Mouse (Mus musculus): Measurements from ENCODE around the gene Cntn1. TPM values are rescaled to one million over a fixed set of nuclear protein-coding genes. Genes with fewer than 3 reads are reported as not detected.
"Not testable (repeated sequence)": the region's sequence is repeated elsewhere in the genome, so short reads cannot be mapped to it uniquely, and the experiment has no call there.

Cntn1 gene
- total RNA-seq, 2 experiments from 2014 or later = not detected

DNA sequence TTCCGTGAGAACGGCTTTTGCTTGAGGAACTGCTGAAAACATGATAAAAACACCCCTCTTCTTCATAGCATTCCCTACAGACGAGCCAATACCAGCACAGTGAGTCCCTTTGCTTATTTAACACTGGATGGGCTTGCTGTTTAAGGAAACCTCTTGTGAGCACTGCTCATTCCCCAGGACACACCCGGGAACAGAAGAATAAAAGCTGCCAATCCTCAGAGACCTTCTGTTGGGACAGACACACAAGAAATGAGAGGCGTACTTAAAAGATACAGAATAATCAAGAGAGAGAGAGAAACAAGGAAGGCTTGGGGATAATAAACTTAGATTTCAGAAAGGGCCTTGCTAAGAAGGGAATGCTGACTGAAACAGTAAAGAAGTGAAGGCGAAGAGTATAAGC, 184.9 kb downstream of the Cntn1 start:
- no peak for ATAC-seq (replicated peaks; ENCODE audit: low FRiP score, poor library complexity, severe bottlenecking)

DNA sequence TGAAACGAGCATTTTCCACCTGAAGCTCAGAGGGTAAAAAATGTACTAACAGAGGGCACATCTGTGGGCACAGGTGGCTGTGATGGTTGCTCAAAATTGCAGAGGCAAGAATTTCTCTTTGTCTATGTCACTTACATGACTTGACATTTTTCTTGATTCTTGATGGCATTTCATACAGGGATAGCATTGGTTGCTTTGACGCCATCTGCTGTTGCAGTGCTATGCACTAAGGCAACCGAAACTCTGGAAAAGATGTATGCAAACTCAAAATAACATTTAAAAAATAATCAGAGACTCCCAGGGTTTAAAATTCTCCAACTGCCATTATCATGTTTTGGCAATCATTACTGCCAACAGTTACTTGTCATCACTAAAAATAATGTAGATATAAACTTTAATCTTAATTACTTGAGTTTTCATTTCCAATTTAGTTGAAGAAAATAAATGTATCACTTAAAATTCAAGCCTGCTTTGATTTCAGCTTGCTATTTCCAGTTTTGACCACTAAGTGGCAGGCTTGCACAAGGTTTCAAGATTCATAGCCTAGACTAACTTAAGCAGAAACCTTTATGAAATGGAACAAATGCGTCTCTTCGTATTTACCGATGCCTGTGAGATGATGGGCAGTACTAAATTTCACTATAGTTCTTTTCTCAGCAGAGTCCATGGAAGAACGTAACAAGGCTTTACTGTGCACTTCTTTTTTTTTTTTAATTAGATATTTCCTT, 214.2 kb downstream of the Cntn1 start:
- no peak for ATAC-seq (replicated peaks; ENCODE audit: low FRiP score, poor library complexity, severe bottlenecking)

DNA sequence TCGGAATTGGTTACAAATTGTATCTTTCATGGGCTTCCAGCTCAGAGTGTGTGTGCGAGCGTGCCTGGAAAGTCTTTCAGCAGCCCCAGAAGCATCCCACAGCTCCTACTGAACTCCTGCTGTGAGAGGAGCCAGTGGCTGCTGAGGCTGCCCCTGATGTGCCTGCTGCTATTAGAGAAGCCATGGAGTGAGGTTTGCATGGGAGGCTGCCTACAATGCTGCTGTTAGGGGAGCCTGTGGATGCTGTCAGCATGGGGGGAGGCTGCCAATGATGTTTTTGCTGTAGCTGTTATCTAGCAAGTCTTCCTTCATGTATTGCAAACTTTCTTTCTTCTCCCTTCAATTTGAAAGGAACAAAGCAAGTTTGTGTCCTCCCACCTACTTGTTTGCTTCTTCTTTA, 217.4 kb downstream of the Cntn1 start:
- ATAC-seq (replicated peaks; ENCODE audit: low FRiP score, poor library complexity, severe bottlenecking) = no peak

DNA sequence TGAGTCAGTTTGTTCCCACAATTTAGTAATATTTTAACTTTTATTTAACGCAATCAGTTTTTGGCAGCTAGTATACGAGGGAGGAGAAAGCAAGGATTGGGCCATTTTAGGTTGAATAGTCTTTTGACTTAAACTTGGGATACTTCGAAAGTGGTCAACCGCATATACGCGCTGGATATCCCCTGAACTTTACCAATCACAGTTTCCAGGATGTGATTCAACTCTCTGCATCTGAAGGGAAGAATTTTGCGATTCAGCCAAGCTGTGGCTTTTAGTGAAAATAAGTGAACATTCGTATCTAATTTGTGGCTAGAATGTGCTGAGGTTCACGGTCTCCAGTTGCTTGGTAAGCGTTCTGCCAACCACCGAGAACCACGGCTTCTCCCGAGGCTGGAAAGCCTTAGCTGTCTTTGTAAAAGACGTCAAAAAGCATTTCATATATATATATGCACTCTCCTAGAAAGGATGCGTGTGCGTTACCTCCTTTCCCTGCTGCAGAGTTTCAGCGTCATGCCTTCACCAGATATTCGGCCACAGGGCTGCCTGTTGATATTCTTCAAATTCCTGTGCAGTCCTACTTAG, 217.9 kb downstream of the Cntn1 start:
- no peak for ATAC-seq (replicated peaks; ENCODE audit: low FRiP score, poor library complexity, severe bottlenecking)

DNA sequence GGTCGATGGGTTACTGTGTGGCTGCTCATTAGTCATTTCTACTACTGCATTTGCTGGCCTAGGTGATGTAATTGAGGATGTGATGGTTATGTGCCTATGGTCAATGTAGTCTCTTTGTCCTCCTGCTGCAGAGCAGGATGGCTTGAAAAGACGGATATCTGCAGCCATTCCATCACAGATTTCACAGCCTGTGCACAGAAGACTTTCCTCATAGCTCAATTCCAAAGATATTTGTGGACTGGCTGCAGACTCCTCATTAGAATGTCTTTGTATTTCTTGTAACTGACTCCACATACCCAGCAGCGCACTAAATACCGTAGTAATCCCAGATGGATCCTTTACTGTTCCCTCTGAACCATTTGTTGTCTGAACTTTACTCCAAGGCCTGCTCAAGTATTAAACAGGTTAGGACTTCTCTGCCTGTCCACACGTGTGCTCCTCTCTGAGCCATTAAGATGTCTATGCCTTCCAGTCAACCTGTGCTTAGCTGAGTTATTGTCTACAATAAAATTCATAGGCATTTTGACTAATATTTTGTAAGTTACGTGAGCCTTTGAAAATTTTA, 220.9 kb downstream of the Cntn1 start:
- no peak for ATAC-seq (replicated peaks; ENCODE audit: low FRiP score, poor library complexity, severe bottlenecking)

DNA sequence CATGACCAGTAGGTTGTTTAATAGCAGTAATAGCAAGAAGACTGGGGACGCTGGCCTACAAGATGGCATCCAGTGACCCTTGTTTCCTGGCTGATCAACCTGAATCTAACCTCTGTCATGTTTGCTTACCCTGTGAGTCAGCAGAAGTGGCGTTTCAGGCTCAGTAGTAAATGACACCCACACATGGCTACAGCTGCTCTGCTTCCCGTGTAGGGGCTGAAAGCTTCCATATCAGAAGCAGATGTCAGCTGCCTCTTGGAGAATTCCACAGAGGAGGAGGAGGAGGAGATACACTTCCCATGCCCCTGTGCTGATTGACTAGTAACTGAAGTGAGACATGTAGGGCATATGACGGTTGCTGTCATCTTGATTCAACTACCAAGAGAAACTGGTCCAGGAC, 225.9 kb downstream of the Cntn1 start:
- no peak for ATAC-seq (replicated peaks; ENCODE audit: low FRiP score, poor library complexity, severe bottlenecking)

DNA sequence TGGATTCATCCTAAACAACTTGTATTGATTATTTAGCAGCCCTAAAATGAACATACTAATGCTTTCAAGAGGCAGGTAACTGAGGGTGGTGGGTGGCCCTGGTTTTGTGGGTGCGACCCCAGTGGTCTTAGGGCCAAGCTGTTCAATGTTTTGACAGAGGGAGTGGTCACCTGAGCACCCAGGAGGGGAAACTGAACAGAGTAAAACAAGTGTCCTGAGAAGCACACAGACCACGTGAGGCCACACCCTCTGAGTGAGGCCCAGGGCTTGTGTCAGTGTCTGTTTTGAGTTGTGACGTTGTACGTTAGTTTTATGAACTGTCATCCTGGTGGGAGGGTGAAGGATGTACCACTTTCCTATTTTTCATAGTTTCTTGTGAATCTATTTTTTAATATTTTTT, 227.0 kb downstream of the Cntn1 start:
- ATAC-seq (replicated peaks; ENCODE audit: low FRiP score, poor library complexity, severe bottlenecking) = no peak

DNA sequence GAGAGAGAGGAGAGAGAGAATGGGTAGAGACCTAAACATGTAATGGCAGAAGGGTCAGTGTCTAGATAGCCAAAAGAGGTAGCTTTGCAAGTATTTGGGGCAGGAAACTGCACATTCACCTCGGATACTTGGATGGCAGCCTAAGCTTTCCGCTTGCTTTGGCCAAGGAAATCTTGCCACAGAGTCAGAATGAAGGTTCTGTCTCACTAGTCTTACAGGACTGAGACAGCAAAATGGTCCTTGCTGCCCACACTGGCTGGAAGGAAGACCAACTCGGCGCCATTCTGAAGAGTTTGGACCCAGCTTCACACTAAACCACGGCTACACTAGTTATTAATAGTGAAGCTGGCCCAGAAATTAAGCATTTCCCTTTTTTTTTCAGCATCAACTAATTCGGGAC, 230.0 kb downstream of the Cntn1 start:
- ATAC-seq (replicated peaks; ENCODE audit: low FRiP score, poor library complexity, severe bottlenecking) = no peak

DNA sequence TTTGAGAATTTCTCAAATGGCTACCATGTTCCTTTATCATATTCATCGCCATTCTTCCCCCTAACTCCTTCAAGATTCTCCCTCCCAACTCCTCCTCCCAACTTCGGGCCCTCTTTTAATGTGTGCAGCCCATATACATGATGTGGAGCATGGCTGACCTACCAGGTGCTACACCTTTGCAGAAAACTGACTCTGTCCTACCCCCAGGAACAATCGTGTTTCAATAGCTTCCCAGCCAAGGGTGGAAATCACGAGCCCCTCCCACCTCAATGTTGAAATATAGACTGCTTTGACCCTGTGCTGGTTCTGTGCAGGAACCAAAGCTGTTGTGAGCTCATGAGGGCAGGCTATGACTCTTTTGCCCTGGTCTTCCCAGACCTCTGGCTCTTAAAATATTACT, 236.7 kb downstream of the Cntn1 start:
- ATAC-seq (replicated peaks; ENCODE audit: low FRiP score, poor library complexity, severe bottlenecking) = no peak

DNA sequence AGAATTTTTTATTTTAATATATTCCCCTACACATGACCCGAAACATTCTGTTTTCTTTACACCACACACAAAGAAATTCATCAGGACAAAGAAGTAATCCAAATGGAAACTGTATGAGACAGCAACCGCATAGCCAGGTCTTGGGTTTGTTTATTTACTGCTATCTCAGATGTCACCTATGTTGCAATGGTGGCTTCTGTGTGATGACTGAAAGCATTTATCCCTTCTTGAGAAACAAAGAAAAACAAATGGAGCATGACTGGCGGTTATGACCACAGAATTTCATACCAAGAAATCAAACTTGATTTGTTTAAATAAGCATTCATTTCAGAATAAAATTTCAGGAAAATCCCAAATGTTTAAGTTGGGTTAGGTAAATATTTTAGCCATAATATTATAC, 245.5 kb downstream of the Cntn1 start:
- ATAC-seq (replicated peaks; ENCODE audit: low FRiP score, poor library complexity, severe bottlenecking) = no peak

DNA sequence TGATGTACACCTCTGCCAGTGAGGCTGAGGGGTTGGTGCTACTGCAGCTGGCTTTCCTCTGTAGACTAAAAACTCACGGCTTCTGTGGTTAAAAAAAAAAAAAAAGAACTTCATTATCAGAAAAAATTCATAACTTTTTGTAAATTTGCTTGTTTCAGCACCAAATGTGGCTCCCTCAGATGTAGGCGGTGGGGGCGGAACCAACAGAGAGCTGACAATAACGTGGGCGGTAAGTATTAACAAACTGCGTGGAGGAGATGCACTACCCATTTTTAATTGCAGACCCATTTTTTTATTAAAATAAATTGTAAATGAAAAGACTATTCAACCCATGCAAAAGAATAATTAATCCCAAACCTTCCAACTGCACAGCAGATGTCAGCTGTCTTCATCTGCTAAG, 251.8 kb downstream of the Cntn1 start:
- no peak for ATAC-seq (replicated peaks; ENCODE audit: low FRiP score, poor library complexity, severe bottlenecking)

DNA sequence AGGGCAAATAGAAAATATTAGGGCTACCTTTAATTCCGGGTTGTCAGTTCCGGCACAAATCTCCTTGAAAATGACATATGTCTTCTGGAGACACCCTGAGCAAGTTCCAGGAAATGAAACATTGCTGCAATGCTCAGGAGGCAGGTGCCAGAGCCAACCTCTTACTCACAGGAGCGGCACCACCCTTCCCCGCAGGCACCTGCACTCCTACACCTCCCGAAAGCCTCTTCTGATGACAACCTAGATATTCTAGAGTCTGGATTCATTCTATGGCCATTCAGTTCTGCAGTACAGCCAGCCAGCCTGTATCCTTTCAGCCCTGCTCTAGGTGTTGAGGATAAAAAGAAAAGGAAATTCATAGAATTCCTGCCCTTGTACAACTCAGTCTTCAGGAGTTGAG, 253.3 kb downstream of the Cntn1 start:
- no peak for ATAC-seq (replicated peaks; ENCODE audit: low FRiP score, poor library complexity, severe bottlenecking)

DNA sequence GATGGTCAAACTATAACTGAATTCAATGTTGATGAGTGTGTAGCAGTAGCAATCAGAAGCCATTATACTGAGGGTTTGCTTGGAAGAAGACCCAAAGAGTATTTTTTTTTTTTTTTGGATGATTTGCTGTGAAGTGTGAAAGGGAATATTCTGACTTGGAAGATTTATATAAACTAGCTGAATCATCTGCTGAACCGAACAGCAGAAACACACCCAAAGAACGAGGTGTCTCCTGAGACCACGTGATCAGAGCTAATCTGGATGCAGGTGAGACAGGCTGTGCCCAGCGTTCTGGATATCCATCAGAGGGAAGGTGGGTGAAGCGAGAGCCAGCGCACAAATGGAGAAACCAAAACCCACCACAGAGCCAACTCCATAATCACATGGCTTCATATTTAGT, 271.0 kb downstream of the Cntn1 start:
- ATAC-seq (replicated peaks; ENCODE audit: low FRiP score, poor library complexity, severe bottlenecking) = no peak

DNA sequence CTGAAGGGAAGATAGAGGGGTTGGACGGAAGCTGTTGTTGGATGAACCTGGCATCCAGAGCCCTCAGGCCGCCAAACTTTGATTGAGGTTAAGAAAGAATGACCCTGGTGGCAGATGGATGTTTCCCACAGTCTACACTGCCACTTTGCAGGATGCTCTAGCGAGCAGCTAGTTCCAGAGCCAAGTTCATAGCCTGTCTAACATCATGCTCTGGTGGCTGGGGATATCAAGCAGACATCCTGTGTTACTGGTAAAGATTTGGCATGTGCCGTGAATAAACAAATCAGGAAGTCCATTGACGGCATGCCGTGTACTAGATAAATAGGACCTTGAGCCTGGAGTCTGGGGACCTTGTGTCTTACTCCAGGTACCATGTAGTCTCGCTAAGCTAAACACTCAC, 276.1 kb downstream of the Cntn1 start:
- no peak for ATAC-seq (replicated peaks; ENCODE audit: low FRiP score, poor library complexity, severe bottlenecking)

DNA sequence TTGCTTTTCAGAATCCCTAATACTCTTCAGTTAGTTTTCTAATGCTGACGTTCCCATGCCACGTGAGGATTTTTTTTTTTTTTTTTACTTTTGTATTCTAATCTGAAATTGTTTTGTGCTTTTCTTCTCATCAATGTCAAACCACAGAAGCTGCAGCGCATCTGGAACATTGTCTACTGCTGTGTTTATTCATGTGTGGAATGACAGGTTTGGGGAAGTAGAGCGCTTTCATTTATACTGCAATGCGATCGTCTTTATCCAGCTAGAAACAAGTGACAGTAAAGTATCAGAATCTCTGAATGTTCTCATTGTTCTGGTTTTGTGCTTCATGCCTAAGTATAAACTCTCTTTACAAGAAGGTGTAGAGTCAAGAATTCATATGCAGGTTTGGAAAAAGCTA, 289.3 kb downstream of the Cntn1 start:
- ATAC-seq (replicated peaks; ENCODE audit: low FRiP score, poor library complexity, severe bottlenecking) = no peak

DNA sequence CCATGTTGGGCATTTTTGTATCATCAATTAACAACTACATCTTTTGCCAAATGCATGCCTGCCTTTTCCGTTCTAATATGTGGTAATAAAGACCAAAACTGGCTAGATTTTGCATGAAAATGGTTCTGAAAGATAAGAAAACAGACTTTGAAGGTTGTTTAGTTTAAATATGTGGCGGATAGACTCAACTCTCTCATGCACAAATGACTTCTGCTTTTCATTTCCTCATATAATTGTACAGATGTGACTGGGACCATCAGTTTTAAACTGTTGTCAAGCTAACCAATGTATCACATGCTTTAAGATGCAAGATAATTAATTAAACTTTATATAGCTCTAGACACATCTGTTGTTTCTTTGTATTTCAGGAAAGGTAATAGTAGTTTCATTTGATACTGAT, 290.5 kb downstream of the Cntn1 start:
- no peak for ATAC-seq (replicated peaks; ENCODE audit: low FRiP score, poor library complexity, severe bottlenecking)

DNA sequence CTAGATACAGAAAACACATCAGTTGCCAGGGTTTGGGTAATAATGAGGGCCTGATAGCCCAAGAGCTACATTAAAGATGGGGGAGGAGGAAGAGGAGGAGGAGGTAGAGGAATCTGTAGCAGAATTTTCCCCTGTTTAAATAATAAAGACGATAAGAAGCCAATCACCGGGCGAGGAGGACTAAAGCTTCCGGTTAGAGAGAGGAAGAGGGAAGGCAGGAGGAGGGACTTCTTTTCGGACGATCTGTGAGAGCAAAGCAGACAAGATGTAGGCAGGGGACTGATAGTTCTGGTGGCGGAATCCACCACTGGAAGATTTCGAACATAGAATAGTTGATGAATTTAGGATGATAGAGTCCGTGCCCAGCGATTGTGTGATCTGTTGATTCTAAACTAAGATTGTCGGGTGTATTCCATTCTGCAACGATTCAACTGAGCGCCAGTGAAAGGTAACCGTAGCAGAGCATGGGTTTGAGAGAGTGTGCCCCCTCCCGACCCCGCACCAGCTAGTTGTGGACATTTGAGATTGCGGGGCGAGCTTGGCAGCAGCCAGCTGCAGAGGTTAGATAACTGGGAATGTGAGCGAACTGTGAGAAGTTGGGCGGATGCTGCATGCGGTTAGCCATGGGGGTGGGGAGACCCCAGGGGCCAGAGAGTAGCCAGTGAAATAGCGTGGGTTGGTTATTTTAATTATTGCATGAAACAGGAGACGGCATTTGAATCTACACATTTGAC, 293.3 kb downstream of the Cntn1 start:
- ATAC-seq (replicated peaks; ENCODE audit: low FRiP score, poor library complexity, severe bottlenecking) = no peak; the same call in 1 of the 2 replicates

DNA sequence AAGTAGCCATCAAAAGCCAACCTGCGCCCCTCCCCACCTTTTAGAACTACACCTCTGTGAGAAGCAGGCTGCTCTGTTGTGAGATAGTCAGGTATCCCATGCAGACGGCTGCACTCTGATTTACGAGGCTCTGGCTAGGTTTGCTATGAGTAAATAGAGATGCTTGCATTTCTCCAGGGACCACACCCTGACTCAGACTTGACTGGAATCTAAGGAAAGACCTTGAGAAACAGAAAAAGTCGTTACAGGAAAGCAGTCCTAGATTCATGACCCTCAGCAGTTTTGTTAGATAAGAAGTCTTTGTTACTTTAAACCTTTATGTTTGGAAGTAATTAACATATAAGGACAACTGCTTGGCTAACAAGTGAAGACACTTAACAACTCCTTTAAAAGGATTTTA, 296.5 kb downstream of the Cntn1 start:
- no peak for ATAC-seq (replicated peaks; ENCODE audit: low FRiP score, poor library complexity, severe bottlenecking)

DNA sequence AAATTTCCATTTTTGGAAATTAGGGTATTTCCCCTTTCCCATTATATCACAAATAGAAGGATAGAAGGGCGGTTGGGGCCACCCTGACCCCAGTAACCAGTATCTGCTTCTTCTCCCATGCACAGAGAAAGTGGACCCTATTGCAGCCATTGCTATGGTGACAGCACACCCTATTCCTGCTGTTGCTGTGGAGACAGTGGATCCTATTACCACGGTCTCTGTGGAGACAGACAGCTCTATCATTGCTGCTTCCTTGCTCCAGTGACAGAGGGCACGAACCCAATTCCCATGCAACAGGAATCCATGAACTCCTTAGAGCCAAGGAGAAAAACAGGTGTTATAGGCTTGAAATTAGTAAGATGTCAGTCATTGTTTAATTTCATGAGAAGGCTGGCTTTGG, 296.9 kb downstream of the Cntn1 start:
- no peak for ATAC-seq (replicated peaks; ENCODE audit: low FRiP score, poor library complexity, severe bottlenecking)

DNA sequence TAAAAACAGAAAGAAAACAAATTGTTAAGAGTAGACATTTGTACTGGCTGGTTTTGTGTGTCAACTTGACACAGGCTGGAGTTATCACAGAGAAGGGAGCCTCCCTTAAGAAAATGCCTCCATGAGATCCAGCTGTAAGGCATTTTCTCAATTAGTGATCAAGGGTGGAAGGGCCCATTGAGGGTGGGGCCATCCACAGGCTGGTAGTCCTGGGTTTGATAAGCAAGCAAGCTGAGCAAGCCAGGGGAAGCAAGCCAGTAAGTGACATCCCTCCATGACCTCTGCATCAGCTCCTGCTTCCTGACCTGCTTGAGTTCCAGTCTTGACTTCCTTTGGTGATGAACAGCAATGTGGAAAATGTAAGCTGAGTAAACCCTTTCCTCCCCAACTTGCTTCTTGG, 297.5 kb downstream of the Cntn1 start:
- ATAC-seq (replicated peaks; ENCODE audit: low FRiP score, poor library complexity, severe bottlenecking) = not testable (repeated sequence)

DNA sequence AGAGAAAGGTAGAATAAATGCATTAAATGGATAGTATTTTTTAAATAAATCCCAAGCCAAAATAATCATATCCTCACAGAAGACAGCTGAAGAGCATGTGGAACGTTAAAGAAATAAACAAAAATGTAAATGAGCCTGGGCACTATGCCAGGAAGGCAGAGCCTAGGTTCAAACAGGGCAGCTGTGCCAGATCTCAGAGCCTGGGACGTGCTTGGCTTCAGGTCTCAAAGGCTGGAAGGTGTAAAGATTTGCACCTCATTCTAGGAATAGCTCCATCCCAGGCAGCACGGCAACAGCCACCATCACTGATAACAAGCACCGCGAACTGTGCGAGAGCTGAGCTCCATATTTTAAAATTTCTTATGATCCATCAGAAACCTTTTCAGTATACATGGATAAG, 313.2 kb downstream of the Cntn1 start:
- no peak for ATAC-seq (replicated peaks; ENCODE audit: low FRiP score, poor library complexity, severe bottlenecking)

Data from erythroid progenitor cell, adult 5-6 weeks (primary cell).